15 mouse cellular contexts compared by ENCODE assay signal in the genomic region with DNA sequence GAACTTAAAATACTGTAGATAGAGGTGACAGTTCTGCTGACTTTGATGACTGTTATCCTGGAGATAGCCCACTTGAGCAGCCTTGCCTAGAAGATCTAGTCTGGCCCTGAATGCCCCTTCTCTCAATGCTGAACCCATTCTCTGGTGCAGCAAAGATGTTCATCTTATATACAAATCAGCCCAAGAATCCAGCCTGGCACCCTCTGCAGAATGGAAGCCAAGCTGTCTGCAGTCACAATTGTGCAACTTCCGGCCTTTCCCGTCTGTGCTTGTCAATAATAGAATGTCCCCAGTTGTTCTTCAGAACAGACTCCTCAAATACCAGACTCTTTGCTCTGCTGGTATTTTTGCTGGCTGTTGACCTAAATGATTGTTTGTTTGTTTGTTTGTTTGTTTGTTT. TPM values are rescaled to one million over a fixed set of nuclear protein-coding genes. Genes with fewer than 3 reads are reported as not detected.
A peak's percentile ranks its signal among the peaks of the same experiment; 100 is the strongest.
DNase-seq lines count a peak whose midpoint lies in the region; ATAC-seq lines count a peak whose summit lies in the region.
"Had no signal": no experiment of that assay in that cellular context is flagged by ENCODE, and none has a peak within 500 bp of the region (broad histone marks: within the 10 kb centered on the region; RNA-seq: fewer than 3 reads in every experiment).

No protein-coding gene starts in this region.

- intact Hi-C loops in gastrocnemius, postnatal 36 days (cut with DNase I), result no loop called here

- DNase-seq in gastrocnemius, adult 18-20 months (ENCODE audit: low spot score), result peak; percentile 42
- DNase-seq in gastrocnemius, postnatal 36 days, result no peak
- DNase-seq in layer of hippocampus, adult 11-12 months (ENCODE audit: low spot score), result peak; percentile 54
- no peak for DNase-seq in layer of hippocampus, postnatal 36 days
- DNase-seq in adrenal gland, postnatal 25 days, result peak; percentile 25
- DNase-seq in layer of hippocampus, adult 9-11 months, result peak; percentile 66
- DNase-seq in right cerebral cortex, postnatal 4 days, result no peak
- DNase-seq: cerebellum, adult 9-10 months; embryo, embryonic 11 days had no signal

- no peaks in the 10 kb centered on the region for H3K36me3 ChIP-seq in intestine, embryonic 15.5 days
- H3K36me3 ChIP-seq: midbrain, embryonic 15.5 days had no signal

- 89% methylated on average over 2 of the region's 2 CpGs for WGBS in intestine, embryonic 15.5 days

- H3K9me3 ChIP-seq in intestine, embryonic 15.5 days, result no peaks in the 10 kb centered on the region
- H3K9me3 ChIP-seq: midbrain, embryonic 15.5 days had no signal

- no peaks in the 10 kb centered on the region; the same call in 1 of the 2 replicates for H3K4me1 ChIP-seq in intestine, embryonic 15.5 days (replicated peaks)
- H3K4me1 ChIP-seq: midbrain, embryonic 15.5 days had no signal

- H3K27ac ChIP-seq in intestine, embryonic 15.5 days, result no peak overlapping the region
- H3K27ac ChIP-seq: forebrain, embryonic 13.5 days; hindbrain, postnatal 0 days; liver, embryonic 14.5 days; midbrain, embryonic 15.5 days had no signal

- H3K4me2 ChIP-seq in intestine, embryonic 15.5 days (replicated peaks), result no peak overlapping the region
- H3K4me2 ChIP-seq: forebrain, embryonic 13.5 days; midbrain, embryonic 15.5 days had no signal

- no peaks in the 10 kb centered on the region for H3K27me3 ChIP-seq in intestine, embryonic 15.5 days (replicated peaks)
- H3K27me3 ChIP-seq: forebrain, embryonic 13.5 days; midbrain, embryonic 15.5 days had no signal

- no peak for ATAC-seq in intestine, embryonic 15.5 days
- ATAC-seq: activated CD4-positive, CD25-positive, alpha-beta regulatory T cell, adult 4 months; forebrain, embryonic 13.5 days; hindbrain, postnatal 0 days; midbrain, embryonic 15.5 days had no signal

- H3K4me3 ChIP-seq in intestine, embryonic 15.5 days (replicated peaks), result no peak overlapping the region
- H3K4me3 ChIP-seq: forebrain, embryonic 13.5 days; midbrain, embryonic 15.5 days had no signal

- H3K9ac ChIP-seq in intestine, embryonic 15.5 days, result no peak overlapping the region
- H3K9ac ChIP-seq: forebrain, embryonic 13.5 days; liver, embryonic 14.5 days; midbrain, embryonic 15.5 days had no signal

RNA-seq across cellular contexts. Expression of a gene that starts 27.6 kb away (rescaled TPM):
- 1 to 10 TPM; 4.4 to 4.8 TPM for total RNA-seq in gastrocnemius, adult 18-20 months (2021)
- 1 to 10 TPM; 3.4 to 4.5 TPM for total RNA-seq in gastrocnemius, postnatal 36 days (2021)
- 1 to 10 TPM; 2.7 TPM for total RNA-seq in layer of hippocampus, postnatal 36 days (2021)
- 3.2 and 5.5 TPM in 2 replicates for total RNA-seq in adrenal gland, postnatal 25 days (2021)
- 1.8 TPM in 2 replicates for polyA plus RNA-seq in intestine, embryonic 15.5 days (2015; fragmentation: Nextera tagmentation; extraction: Ambion mirVana)
- polyA plus RNA-seq: activated CD4-positive, CD25-positive, alpha-beta regulatory T cell, adult 4 months had no signal

Comparison
In these comparisons a context has a peak if more than half of its experiments do, and no peak if none do; other contexts are left out.
1. DNase-seq: peak in gastrocnemius, adult 18-20 months (single experiment), layer of hippocampus, adult 11-12 months (single experiment), adrenal gland, postnatal 25 days (single experiment) and layer of hippocampus, adult 9-11 months (single experiment); none in gastrocnemius, postnatal 36 days (0 of 2), layer of hippocampus, postnatal 36 days (0 of 2) and right cerebral cortex, postnatal 4 days (single experiment).